Mouse (Mus musculus) kidney, adult 18-20 months (tissue): Measurements from ENCODE around the gene Cryba4.

Experiments used
- DNase-seq: peaks from one replicate; pipeline ENCODE4 v3.0.0; 2021

Gene Cryba4

DNA sequence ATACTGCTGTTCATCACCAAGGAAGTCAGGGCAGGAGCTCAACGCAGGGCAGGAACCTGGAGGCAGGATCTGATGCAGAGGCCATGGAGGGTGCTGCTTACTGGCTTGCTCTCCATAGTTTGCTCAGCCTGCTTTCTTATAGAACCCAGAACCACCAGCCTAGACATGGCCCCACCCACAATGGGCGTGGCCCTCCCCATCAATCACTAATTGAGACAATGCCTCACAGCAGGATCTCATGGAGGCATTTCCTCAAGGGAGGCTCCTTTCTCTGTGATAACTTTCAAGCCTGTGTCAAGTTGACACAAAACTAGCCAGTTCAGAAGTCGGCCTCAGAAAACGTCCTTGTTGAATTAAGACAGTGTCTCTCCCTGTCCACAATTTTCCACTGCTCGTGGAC is 16.5 kb downstream of the Cryba4 start:
- no peak for DNase-seq

DNA sequence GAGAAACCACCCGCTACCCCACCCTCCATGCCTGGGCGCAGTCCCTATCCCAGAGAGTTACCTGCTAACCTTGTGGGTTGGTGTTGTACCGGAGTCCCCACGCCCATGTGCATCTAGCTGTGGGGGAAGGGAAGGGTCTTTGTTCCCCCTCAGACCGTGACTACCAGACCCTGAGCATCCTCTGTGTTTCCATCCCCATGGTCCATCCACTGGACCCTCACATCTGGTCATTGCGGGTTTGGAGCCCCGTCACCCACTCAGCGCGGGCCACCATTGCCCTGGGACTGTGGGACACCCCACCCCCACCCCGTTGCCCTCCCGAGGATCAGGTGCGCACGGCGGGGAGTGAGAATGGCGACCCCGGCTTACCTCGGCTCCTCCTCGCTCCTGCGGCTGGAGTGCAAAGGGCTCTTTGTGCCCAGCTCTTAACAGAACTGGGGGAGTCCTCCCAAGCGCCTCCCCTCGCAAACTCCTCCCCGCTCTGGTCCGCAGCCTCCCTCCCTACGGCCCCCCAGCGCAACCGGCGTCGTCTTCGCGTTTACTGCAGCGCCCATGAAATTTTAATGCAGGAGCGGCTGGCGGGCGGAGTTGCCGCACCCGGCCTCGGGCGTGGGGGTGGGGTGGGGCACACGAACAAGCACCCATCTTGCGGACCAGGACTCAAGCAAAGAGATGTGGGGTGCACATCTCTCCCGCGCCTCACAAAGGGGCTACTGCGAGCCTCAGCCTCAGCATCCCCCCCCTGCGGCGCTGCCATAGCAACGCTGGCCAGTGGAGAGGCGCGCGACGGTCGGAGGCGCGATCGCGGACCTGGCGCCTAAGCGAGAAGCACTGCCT is 23.9 kb downstream of the Cryba4 start:
- no peak for DNase-seq

DNA sequence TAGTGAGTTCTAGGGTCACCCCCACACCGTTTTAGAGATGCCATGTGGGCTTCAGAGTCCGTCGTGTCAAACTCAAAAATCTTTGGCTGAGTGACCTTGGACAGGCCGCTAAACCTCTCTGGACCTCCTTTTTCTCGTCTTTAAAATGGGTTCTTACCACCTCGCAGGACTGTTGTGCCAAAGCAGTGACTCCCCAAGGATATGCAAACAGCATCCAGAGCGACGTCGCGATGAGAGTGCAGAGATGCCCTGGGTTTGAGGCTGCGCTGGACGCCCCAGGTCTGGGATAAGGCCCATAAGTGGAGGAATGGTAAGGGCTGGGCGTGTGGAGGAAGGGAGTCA is 24.4 kb downstream of the Cryba4 start:
- DNase-seq: no peak

DNA sequence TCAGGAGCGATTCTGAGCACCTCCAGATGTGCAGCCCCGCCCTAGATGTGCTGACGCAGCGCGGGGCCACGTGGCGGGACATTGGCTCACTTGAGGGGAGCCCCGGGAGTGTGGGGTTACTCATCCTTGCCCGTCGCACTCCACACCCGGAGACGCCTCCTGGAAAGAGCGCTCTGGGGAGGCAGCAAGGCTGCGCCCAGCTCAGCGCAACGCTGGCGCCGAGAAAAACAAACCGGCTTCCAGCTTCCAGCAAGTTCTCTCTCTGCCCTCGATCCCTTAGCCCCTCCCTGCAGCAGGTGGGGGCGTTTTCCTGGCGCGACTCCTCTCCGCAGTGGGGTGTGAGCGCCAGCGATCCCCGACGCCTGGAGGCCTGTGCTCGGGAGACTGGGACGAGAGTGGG is 25.0 kb downstream of the Cryba4 start:
- peak; percentile 6 for DNase-seq

DNA sequence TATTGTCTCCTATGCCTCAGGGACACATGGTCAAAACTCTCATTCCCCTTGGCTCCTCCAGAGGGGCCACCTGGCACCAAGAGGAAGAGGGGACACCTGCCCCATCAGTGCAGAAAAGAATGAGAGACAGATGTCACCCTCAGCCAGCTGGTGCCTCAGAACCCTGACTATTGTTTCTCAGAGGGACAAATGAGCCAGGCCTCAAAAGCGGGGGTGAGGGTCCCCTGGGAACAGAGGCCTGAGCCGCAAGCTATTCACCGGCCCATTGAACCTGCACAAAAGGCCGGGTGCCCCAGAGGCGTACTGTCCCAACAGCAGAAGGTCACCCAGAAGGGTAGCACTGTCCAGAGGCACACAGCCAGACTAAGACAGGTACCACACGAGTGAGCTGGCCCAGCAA is 26.7 kb downstream of the Cryba4 start:
- no peak for DNase-seq

DNA sequence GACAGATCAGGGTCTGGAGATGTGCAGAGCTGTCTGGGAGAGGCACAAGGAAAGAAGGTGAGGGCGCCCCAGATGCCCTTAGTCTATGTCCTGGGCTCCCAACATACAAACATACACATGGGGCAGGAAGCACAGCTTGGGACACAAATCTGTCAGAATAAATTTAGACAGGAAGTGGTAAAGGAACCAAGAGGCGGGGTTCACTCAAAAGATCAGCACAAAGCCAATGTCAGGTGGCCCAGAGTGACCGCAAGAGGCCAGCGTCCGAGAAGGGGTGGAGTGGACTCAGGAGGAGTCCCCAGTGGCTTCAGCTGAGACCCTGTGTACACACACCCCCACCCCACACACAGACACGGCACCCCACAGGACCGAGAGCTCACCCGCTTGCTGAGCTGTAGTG is 32.1 kb downstream of the Cryba4 start:
- DNase-seq: peak; percentile 5

DNA sequence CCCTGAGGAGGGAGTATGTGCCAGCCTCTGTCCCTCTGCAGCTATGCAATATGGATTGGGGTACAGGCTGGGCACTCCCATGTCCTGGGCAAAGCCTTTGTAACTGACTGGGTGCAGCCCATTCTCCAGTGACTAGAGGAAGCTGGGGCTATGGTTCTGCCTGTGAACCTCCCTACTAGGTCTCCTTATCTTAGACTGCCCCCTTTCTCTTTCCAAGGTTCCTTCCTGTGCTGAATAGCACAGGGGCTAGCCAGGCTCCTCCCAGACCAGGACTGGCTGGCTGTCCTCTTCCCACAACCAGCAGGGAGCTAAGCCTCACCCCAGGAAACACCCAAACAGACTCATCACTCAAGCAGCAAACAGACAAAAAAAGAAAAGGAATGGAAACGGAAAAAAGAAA is 32.9 kb downstream of the Cryba4 start:
- DNase-seq: no peak

DNA sequence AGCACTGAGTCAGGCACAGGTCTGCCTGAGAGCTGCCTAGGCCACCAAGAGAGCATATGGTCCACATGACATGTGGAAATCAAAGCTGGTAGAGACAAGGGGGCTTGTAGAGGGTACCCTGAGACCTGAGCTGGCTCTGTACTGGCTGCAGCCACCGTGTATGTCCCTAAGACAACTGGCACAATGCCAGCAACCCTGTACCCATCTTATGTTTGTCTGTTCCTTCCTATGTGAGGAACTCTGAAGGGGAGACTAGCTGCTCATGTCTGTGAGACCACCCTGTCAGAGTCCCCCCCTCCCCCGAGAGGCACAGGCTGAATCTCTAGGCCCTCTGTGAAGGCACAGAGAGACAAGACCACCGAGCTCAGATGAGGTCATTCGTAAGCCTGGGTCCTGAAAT is 33.6 kb downstream of the Cryba4 start:
- no peak for DNase-seq

DNA sequence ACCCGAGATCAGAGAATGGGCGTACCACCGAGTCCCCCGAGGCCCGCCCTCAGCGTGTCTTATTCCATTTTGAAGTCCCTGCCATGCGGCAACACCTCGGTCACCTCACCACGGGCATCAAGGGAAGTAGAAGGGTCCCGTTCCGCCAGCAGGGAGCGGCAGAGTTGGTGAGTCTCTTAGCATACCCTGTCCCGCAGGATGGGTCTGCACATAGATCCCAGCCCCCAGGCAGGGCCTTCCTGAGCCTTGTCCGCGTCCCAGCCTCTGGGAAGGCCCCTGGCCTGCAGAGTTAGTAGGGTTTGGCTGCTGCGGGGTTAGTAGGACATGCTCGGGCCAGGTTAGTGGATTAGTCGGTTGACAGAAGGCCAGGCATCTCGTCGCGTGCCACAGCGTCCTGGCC is 35.3 kb downstream of the Cryba4 start:
- DNase-seq: no peak

DNA sequence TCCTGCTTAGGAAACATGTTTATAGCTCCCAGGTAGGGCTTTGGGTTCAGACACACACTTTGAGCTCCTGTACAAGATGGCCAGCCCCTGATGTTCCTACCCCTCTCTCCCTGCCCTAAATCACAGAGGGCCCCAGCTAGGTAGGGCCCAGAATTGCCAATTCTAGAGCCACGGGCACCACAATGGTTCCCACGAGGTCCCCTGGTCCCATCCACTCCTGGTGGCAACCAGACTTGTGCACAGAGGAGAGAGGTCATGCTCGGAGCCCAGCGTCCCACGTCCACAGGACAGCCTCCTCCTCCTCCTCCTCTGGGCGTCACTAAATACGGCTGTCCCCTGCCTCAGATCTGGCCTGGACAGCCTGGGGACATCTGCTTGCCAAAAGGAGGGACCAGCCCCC is 36.0 kb downstream of the Cryba4 start:
- no peak for DNase-seq

DNA sequence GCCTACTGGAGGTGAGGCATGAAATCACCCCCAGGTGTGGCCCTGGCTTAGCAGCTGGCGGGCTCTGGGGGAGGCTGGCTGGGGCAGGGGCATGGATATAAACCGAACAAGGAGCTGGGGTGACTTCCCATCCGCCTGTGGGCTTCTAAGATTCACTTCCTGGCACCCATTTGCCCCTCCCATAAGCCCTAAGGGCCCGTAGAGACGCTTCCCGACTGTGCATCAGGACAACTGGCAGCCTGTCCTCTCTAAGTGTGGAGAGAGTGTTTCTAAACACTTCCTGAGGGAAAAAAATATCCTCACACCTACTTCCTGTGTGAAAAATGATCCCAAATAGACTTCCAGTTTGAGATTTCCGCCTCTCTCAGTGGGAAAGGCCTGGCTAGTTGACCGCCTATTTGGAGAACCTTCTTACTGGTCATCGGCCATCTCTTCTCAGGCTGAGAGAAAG is 36.5 kb downstream of the Cryba4 start:
- no peak for DNase-seq

DNA sequence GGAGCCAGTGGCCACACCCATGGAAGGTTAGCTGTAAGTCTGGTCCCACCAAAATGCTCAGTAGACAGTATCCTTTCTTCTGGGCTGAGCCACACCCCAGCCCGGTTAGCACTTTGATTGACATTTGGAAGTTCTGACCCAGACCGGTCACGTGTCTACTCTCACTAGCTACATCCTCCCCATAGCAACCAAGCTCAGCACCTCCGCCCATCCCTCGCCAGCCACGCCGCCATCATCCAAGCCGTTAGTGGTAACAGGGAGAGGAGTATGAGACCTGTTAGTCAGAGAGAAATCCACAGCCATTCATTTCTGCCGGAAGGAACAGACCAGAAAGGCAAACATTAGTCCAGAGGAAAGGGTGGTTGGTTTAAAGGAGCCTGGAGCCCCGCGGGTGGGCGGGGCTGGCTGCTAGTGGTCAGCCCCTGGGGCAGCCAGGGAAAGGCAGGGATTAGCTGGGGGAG is 37.0 kb downstream of the Cryba4 start:
- DNase-seq: no peak

DNA sequence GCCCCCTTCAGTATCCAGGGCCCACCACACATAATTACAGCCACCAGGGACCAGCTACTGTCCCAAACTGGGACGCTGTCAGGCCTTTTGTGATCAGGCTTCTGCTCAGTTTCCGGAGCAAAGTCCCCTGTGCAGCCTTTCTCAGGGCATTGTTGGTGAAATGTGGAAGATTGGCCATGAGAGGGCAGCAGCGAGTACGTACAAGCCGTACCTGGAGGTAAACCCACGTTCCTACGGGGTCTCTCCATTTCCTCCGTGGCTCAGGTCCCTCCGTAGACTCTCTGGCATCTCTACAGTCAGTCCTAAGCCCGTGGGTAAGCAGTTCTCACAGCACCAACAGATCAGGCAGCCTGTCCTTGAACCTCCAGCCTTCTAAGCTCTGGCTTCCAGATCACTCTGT is 37.9 kb downstream of the Cryba4 start:
- peak; percentile 54 for DNase-seq

DNA sequence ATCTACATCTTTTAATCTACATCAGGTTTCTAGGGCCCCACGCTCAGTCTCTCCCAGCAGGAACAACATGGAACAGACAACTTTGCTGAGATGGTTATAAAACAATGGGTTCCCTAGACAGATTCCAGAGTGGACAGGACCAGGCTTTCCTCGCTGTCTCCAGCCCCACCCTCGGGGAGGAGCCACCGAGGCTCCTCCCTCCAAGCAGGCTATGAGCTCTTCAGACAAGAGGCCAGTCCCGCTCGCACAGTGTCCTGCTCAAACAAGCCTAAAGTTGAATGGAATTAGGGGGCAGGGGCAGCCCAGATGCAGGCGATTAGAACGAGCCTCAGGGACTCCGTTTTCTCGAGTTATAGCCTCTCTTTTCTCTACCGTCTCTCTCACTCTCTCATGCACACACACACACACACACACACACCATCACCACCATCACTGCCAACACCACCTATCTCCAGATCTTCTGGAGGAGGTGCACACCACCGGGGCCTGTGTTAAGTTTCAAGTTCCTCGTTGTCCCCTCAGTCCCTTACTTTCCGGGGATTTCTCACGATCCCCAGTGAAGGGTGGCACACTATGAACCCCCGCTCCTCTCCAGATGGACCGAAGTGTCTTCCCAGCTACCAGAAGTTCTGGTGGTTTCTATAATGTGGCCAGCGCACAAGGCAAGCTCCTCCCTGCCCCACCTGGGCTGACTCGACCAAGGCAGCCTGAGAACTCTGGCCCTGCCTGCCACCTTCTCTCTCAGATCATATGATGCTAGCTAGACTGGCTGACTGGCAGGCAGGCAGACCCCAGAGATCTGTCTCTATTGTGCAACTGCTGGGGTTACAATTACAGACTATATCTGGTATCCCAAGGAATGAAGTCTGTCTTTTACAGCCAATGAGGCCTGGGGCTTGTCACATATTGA is 38.7 kb downstream of the Cryba4 start:
- DNase-seq: no peak

DNA sequence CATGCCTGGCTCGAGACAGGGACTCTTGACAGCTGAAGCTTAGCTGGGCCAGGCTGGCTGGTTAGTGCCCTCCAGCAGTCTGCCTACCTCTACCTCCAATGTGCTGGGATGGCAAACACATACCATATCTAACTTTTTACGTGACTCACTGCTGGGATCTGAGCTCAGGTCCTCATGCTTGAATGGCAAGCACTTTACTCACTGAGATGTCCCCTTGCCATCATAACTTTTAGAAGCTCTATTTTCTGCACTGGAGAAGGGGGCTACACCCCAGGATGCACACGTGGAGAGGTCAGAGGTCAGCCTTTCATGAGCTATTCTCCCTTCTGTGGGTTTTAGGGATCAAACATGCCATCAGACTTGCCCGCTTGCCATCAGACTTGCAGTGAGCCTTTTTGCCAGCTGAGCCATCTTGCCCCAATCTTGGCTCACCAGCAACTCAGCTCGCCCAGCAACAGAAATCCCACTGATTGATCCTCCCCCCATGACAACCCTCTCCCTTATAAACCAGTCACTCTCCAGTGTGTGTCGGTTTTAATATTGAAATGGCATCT is 39.5 kb downstream of the Cryba4 start:
- no peak for DNase-seq

DNA sequence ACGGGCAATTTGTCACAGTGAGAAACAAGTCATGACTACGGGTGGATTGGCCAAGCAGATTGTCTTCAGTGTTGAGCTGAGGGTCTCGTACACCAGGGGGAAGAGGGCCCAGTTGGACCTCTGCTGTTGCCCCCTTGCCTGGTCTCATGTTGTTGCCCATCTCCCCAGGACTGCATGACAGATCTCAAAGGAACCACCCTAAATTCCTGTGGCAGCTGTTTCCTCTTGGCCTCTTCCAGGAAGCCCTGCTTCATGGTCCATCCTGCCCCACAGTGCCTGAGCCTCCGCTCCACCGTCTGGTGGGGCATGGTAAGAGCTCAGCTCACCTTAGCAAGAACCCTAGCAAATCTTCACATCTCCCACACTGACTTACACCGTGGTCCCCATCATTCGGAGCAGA is 40.4 kb downstream of the Cryba4 start:
- DNase-seq: no peak

DNA sequence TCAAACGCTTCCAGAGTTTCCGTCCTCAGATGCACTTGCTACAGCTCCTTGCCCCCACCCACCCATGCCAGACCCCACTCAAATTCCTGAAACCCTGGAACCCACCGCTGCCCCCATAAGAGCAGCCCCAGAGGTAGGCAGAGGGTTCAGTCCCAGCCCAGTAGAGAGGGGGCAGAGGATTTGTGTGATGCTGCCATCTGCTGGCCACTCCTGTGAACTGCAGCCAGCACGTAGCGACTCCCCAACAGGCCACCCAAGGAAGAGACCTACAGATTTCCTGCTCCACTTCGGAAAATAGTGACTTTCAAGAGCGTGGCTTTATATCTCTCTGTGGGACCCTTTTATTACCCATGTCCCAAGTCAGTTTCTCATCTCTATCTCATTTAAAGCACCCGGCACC is 42.2 kb downstream of the Cryba4 start:
- peak; percentile 48 for DNase-seq

DNA sequence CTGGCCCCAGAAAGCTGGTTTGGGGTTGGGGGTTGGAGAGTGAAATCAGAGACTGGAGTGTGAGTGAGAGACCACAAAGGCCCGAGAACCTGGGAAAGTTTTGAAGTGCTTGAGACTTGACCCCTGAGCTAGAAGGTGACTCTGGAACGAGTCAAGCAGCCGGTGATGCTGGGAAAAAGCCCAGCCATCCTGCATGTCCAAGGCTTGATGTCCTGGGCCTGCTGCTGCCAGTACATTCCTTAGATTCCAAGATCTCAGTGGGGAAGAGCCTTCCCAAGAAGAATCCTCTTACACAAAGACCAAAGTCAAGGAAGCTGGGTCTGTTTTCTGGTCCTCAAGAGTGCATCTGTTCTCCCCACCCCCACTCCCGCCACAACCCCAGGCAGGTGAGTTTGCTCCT is 44.0 kb downstream of the Cryba4 start:
- DNase-seq: no peak

DNA sequence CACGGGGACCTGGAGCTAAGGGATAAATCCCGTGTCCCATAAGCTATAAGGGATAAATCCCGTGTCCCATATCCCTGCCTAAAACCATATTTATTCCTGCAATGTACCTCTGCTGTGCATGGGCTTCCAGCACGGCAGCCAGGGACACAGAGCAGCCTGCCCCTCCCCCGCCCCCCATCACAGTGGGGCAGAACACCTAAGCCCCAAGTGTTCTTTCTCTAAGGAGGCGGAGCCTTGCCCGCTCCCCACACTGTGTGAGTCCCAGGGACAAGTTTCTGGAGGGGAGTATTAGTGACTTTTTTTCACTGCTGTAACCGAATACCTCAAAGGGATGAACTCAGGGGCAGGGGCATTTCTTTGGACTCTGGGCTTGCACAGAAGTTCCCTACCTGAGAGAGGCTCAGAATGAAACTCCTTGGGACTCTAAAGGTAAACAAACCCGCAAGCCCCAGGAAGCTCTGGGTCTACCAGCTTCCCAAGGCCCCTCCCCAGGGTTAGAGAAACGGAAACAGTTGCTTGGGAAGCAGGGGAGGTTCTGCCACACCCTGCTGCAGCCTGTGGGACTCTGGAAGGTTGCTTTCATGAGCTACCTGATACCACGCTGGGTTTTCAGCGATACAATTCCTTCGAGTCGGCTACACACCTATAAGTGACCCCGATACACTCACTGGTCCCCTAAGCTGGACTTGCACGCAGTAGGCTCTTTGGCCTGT is 45.6 kb downstream of the Cryba4 start:
- no peak for DNase-seq

DNA sequence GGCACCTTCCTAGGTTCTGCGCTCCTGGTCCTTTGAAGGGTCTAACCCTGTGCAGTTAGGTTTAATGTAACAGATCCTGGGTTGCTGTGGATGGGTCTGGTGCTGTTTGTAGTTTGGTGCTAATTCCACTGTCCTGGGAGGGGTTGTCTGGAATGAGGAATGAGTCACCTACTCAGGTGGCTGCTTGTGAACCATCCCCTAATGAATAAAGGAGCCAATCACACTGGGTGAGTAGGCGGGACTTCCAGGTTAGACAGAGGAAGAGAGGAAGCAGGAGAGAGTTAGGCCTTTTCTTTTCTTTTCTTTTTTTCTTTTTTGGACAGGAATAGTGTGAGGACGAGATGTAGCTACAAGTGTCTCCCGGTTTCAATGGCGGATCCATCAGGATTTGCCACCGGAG is 52.7 kb downstream of the Cryba4 start:
- DNase-seq: no peak
